Mouse (Mus musculus) CH12.LX (cell line): ENCODE measurements at regions not wholly inside any gene's neighbourhood (a gene's known extent, or its start where the extent isn't known, plus 50 kb on each side); places are given as distances from the start of the nearest gene placed in this dataset.

Experiments used
- CHD1 ChIP-seq: IDR thresholded peaks from 2 replicates; pipeline ENCODE4 v1.6.1; 2012; ENCODE audit warnings: low read depth, low read length, improper control_type of control experiment, inconsistent platforms
- CTCF ChIP-seq, 2 experiments: IDR thresholded peaks in 1 of 2; conservative IDR thresholded peaks in 1 of 2; 2 replicates each; pipeline ENCODE4 v1.5.1; 2011 to 2012; ENCODE audit warnings: low read depth in 2 of 2, low read length in 2 of 2, improper control_type of control experiment in 1 of 2, inconsistent platforms in 1 of 2, mild to moderate bottlenecking in 1 of 2, moderate library complexity in 1 of 2
- EP300 ChIP-seq: IDR thresholded peaks from 2 replicates; pipeline ENCODE4 v1.6.1; 2011; ENCODE audit warnings: low read length, improper control_type of control experiment
- GABPA ChIP-seq: IDR thresholded peaks from 2 replicates; pipeline ENCODE4 v1.6.1; 2012; ENCODE audit warnings: low read depth, low read length, improper control_type of control experiment, inconsistent platforms; ENCODE audit not compliant: insufficient replicate concordance
- MAFK ChIP-seq: IDR thresholded peaks from 2 replicates; pipeline ENCODE4 v1.6.1; 2011; ENCODE audit warnings: low read length, improper control_type of control experiment; ENCODE audit not compliant: insufficient replicate concordance
- MAZ ChIP-seq: IDR thresholded peaks from 2 replicates; pipeline ENCODE4 v1.6.1; 2012; ENCODE audit warnings: low read depth, mild to moderate bottlenecking, inconsistent platforms, low read length, improper control_type of control experiment, moderate library complexity
- NELFE ChIP-seq: IDR thresholded peaks from 2 replicates; pipeline ENCODE4 v1.6.1; 2011; ENCODE audit warnings: low read depth, low read length, improper control_type of control experiment
- POLR2A ChIP-seq: IDR thresholded peaks from 2 replicates; pipeline ENCODE4 v1.6.1; 2011; ENCODE audit warnings: low read depth, mild to moderate bottlenecking, improper control_type of control experiment, low read length
- POLR2AphosphoS2 ChIP-seq: IDR thresholded peaks from 2 replicates; pipeline ENCODE4 v1.6.1; 2011; ENCODE audit warnings: low read depth, low read length, improper control_type of control experiment
- RAD21 ChIP-seq: IDR thresholded peaks from 2 replicates; pipeline ENCODE4 v1.6.1; 2011; ENCODE audit warnings: low read depth, mild to moderate bottlenecking, low read length, improper control_type of control experiment, moderate library complexity
- USF2 ChIP-seq: conservative IDR thresholded peaks from 2 replicates; pipeline ENCODE4 v1.6.1; 2011; ENCODE audit warnings: low read depth, low read length, improper control_type of control experiment

DNA sequence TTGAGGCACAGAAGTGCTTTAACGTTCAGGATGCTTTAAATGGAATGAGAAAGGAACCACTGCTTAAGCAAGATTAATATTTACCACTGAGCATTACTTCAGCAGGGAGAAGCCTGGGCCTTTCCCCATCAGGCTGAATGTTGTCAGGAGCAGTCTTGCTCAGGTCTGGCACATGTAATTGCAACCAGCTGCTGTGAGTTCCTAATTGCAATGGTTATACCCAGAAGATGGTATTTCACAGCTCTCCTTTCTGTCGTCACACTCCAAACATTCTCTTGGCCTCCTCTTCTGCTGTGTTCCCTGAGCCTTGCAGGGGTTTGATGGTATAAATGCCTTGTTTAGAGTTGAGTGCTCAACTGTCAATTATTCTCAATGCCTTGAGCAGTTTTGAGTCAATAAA, 87.1 kb downstream of the Mtx3 start:
- TF ChIP-seq CTCF (conservative IDR thresholded peaks at IDR 0.05 in 1 of 2, IDR thresholded peaks at IDR 0.05 in 1 of 2; ENCODE audit: low read depth in 2 of 2, low read length in 2 of 2) (no peak), RAD21 (no peak), NELFE (no peak), USF2 (no peak), GABPA (no peak), MAFK (no peak), CHD1 (no peak), POLR2A (no peak), POLR2AphosphoS2 (no peak), EP300 (no peak), MAZ (no peak)
